Mouse (Mus musculus): ENCODE data around the gene Ddx41. TPM values are rescaled to one million over a fixed set of nuclear protein-coding genes. Genes with fewer than 3 reads are reported as not detected.
"Not testable (repeated sequence)": the region's sequence is repeated elsewhere in the genome, so short reads cannot be mapped to it uniquely, and the experiment has no call there.

Ddx41 gene
- polyA plus RNA-seq, 1 experiment from 2014 or later: 60.1 TPM

DNA sequence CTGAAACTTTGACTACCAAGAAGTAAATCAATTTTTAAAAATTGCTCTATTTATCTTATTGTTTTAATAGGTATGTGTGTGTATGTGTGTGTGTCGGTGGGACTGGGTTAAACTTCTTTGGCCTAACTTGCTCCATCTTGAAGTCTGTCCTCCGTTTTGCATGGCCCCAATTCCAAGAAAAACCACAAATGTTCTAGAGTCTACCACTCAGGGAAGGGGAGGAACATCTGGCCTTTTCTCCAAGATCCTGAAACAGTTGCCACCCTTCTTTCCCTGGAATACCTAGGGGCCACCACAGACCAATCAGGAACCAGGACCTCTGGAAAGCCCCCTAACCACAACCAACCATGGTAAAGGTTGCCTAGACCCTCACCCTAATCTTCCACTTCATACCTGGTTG lies 35.5 kb upstream of the Ddx41 start:
- H3K27ac ChIP-seq: no peak overlapping the region
- peaks cover 12% of the 10 kb centered on the region for H3K4me1 ChIP-seq (replicated peaks; ENCODE audit: insufficient read depth, low read length)
- ATAC-seq (replicated peaks; ENCODE audit: low FRiP score, low read depth) (no peak), DNase-seq (ENCODE audit: low spot score) (no peak)
- no peaks in the 10 kb centered on the region for H3K27me3 ChIP-seq (ENCODE audit: insufficient read depth, low read length)
- H3K9me3 ChIP-seq (replicated peaks; ENCODE audit: low read length): no peaks in the 10 kb centered on the region
- WGBS: 78% methylated on average over 2 of the region's 2 CpGs
- no peak overlapping the region for H3K4me2 ChIP-seq (ENCODE audit: low read length)
- no peak overlapping the region for H3K9ac ChIP-seq (ENCODE audit: low read depth, low read length)
- no peaks in the 10 kb centered on the region for H3K36me3 ChIP-seq (ENCODE audit: insufficient read depth, low read length)
- TF ChIP-seq CTCF (IDR thresholded peaks at IDR 0.05; ENCODE audit: low read depth): no peak
- no peak overlapping the region for H3K4me3 ChIP-seq (replicated peaks; ENCODE audit: low read depth, low read length)

DNA sequence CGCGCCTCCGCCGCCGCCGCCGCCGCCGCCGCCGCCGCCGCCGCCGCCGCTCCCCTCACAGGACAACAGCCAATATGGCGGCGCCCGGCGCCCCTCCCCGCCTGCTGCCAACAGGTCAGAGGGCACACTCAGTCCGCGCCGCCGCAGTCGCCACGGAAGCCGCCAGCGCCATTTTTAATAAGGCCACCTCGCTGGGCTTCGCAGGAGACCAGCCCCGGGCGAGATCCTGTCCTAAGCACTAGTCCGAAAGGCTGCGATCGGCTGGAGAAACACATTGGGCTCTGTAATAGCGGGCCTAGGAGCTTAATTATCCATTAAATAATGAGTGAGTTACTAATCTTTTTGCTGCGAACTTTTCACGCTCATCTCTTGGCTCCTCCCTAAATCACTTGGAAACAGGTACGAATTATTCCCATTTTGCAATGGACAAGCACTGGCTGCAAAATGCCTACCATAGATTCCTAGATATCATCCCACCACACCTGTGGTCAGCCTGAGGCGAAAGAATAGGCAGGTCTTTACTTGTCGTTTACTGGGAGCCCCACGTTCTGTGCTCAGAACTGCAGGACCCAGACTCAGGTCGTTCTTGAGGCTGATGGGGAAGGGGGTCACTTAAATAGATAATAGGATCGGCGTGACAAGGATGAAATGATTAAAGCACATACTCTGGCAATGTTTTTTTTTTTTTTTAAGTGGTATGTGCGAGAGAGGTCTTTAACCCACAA lies 34.7 kb upstream of the Ddx41 start, which contains the start of gene Fam193b:
Gene Fam193b, minus strand, starts transcription at position 94 of the 725 bp plus-strand sequence.
- ATAC-seq (replicated peaks; ENCODE audit: low FRiP score, low read depth): peak; percentile 91
- no peaks in the 10 kb centered on the region for H3K27me3 ChIP-seq (ENCODE audit: insufficient read depth, low read length)
- H3K4me3 ChIP-seq (replicated peaks; ENCODE audit: low read depth, low read length): peak within 1 kb of the TSS; percentile 96
- no peaks in the 10 kb centered on the region for H3K9me3 ChIP-seq (replicated peaks; ENCODE audit: low read length)
- H3K36me3 ChIP-seq (ENCODE audit: insufficient read depth, low read length): no peaks in the 10 kb centered on the region
- peak within 1 kb of the TSS; percentile 91 for H3K27ac ChIP-seq
- peak within 1 kb of the TSS; percentile 90 for H3K4me2 ChIP-seq (ENCODE audit: low read length)
- peak within 1 kb of the TSS; percentile 96 for H3K9ac ChIP-seq (ENCODE audit: low read depth, low read length)
- peaks cover 12% of the 10 kb centered on the region for H3K4me1 ChIP-seq (replicated peaks; ENCODE audit: insufficient read depth, low read length)
- TF ChIP-seq CTCF (IDR thresholded peaks at IDR 0.05; ENCODE audit: low read depth): no peak
- WGBS: 3% methylated on average over 30 of the region's 47 CpGs
- DNase-seq (ENCODE audit: low spot score): peak; percentile 94

DNA sequence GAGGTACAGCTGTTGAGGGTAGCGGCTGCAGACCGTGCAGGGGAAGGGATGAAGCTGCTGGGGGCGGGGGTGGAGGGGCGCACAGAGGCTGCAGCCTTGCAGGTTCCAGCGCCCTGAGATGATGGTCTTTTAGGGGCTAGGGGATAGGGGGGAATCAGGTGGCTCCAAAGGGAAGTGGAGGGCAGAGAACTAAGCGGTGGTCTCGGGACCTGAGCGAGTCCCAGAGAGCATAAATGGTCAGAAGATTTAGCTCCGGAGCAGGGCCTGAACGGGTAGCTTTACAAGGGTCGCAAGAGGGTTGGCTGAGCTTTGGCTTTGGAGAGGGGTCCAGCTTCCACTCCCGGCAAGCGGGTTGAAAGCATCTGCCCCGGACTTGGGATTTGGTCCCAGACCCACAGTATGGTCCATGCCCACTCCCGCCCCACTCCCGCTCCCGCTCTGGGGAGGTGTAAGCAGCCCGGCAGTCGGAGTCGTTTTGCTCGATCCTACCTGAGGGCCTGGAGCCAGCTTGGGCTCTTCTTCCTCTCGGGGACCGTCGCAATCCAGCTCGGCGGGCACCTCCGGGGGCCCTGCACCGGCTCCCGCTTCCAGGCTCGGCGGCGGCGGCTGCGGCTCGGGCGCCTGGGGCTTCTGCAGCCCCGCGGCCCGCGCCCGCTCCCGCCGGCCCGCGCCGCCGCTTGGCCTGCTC lies 34.0 kb upstream of the Ddx41 start:
- ATAC-seq (replicated peaks; ENCODE audit: low FRiP score, low read depth): peak; percentile 53
- WGBS: under 1% methylated on average over 35 of the region's 47 CpGs
- H3K4me1 ChIP-seq (replicated peaks; ENCODE audit: insufficient read depth, low read length): peaks cover 12% of the 10 kb centered on the region
- H3K4me2 ChIP-seq (ENCODE audit: low read length): peak overlapping the region; percentile 90
- peak; percentile 45 for DNase-seq (ENCODE audit: low spot score)
- peak overlapping the region; percentile 91 for H3K27ac ChIP-seq
- H3K9me3 ChIP-seq (replicated peaks; ENCODE audit: low read length): no peaks in the 10 kb centered on the region
- H3K9ac ChIP-seq (ENCODE audit: low read depth, low read length): peak overlapping the region; percentile 96
- no peak for TF ChIP-seq CTCF (IDR thresholded peaks at IDR 0.05; ENCODE audit: low read depth)
- H3K27me3 ChIP-seq (ENCODE audit: insufficient read depth, low read length): no peaks in the 10 kb centered on the region
- H3K36me3 ChIP-seq (ENCODE audit: insufficient read depth, low read length): no peaks in the 10 kb centered on the region
- peak overlapping the region; percentile 96 for H3K4me3 ChIP-seq (replicated peaks; ENCODE audit: low read depth, low read length)

DNA sequence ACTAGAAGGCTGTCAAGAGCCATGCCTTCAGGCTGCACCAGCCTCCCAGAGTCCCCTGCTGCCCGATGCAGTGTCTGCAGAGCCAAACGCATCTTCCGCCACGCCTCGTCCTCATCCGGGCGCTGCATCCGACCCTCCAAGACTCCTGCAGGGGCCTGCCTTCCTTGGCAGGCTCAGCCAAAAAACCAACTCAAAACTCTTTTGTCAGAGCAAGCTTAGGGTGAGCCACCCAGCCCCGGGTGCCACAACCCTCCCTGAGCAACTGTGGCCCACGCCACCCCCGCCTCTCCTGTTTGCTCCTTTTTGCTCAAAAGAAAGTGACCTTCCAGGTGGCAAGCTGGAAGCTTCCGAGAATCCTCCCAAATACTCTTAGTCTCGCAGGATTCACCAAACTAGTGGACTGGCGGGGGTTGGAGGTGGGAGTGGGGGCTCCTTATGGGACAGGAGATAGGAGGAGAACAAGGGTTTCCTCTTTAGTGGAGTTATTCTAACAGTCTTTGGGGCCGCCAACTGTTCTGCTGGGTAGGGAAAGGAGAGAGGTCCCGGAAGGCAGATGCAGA lies 33.3 kb upstream of the Ddx41 start:
- 2% methylated on average over 16 of the region's 16 CpGs for WGBS
- H3K9me3 ChIP-seq (replicated peaks; ENCODE audit: low read length): no peaks in the 10 kb centered on the region
- no peak for ATAC-seq (replicated peaks; ENCODE audit: low FRiP score, low read depth)

DNA sequence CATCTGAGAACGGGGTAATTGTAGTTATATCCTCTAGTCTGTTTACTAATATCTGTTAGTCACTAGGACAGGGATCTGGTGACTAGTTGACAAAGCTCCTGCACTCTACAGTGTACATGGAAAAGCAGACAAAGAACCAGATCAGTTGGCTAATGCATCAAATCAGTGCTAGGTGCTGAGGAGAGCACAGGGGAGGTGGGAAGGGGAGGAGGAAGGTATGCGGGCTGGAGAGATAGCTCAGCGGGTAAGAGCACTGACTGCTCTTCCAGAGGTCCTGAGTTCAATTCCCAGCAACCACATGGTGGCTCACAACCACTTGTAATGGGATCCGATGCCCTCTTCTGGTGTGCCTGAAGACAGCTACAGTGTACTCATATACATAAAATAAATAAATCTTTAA lies 32.1 kb upstream of the Ddx41 start:
- WGBS: 87% methylated on average over 4 of the region's 4 CpGs

More for the DNA sequence above, 33.3 kb upstream of the Ddx41 start:
- Histone ChIP-seq H3K4me2 (ENCODE audit: low read length) (peak overlapping the region; percentile 90), H3K27me3 (ENCODE audit: insufficient read depth, low read length) (no peaks in the 10 kb centered on the region), H3K4me1 (replicated peaks; ENCODE audit: insufficient read depth, low read length) (peaks cover 12% of the 10 kb centered on the region), H3K36me3 (ENCODE audit: insufficient read depth, low read length) (no peaks in the 10 kb centered on the region), H3K9ac (ENCODE audit: low read depth, low read length) (peak overlapping the region; percentile 96), H3K4me3 (replicated peaks; ENCODE audit: low read depth, low read length) (peak overlapping the region; percentile 96), H3K27ac (peak overlapping the region; percentile 91)
- no peak for TF ChIP-seq CTCF (IDR thresholded peaks at IDR 0.05; ENCODE audit: low read depth)
- peak; percentile 54 for DNase-seq (ENCODE audit: low spot score)

DNA sequence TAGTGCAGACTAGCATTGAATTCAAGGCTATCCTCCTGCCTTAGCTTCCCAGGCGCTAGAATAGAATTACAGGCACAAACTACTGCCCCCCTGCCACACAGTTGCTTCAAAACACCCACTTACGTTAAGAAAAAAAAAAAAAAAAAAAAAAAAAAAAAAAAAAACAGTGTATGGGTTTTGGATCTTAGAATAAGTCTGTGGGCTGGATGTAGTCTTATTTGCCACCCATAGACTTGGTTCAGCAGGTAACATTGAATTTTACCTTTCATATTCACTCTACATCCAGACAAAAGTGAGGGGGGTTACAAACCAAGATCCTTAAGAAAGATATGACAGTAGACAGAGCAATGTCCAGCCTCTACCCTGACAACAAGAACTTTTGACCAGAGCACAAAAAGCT lies 31.5 kb upstream of the Ddx41 start:
- no peak for ATAC-seq (replicated peaks; ENCODE audit: low FRiP score, low read depth)
- Histone ChIP-seq H3K4me2 (ENCODE audit: low read length) (no peak overlapping the region), H3K27me3 (ENCODE audit: insufficient read depth, low read length) (no peaks in the 10 kb centered on the region), H3K27ac (no peak overlapping the region), H3K9ac (ENCODE audit: low read depth, low read length) (no peak overlapping the region), H3K36me3 (ENCODE audit: insufficient read depth, low read length) (0 out of 2 replicates have a peak, but pooled peaks cover 4% of the 10 kb centered on the region), H3K4me3 (replicated peaks; ENCODE audit: low read depth, low read length) (no peak overlapping the region), H3K9me3 (replicated peaks; ENCODE audit: low read length) (no peaks in the 10 kb centered on the region), H3K4me1 (replicated peaks; ENCODE audit: insufficient read depth, low read length) (peaks cover 12% of the 10 kb centered on the region)
- DNase-seq (ENCODE audit: low spot score): no peak
- 89% methylated on average over 2 of the region's 2 CpGs for WGBS
- no peak for TF ChIP-seq CTCF (IDR thresholded peaks at IDR 0.05; ENCODE audit: low read depth)

More for the DNA sequence above, 32.1 kb upstream of the Ddx41 start:
- H3K27ac ChIP-seq; H3K36me3 ChIP-seq (ENCODE audit: insufficient read depth, low read length); H3K4me3 ChIP-seq (replicated peaks; ENCODE audit: low read depth, low read length); H3K27me3 ChIP-seq (ENCODE audit: insufficient read depth, low read length); H3K9ac ChIP-seq (ENCODE audit: low read depth, low read length); H3K4me2 ChIP-seq (ENCODE audit: low read length); DNase-seq (ENCODE audit: low spot score); ATAC-seq (replicated peaks; ENCODE audit: low FRiP score, low read depth); H3K9me3 ChIP-seq (replicated peaks; ENCODE audit: low read length): not testable (repeated sequence)
- H3K4me1 ChIP-seq (replicated peaks; ENCODE audit: insufficient read depth, low read length): peaks cover 12% of the 10 kb centered on the region

Measured in kidney, postnatal 0 days (tissue).